Mouse (Mus musculus): ENCODE results near the gene Satb1. TPM values are rescaled to one million over a fixed set of nuclear protein-coding genes. Genes with fewer than 3 reads are reported as not detected.

Satb1 gene
- polyA plus RNA-seq, 1 experiment, result not detected

- TF ChIP-seq GATA1 (IDR thresholded peaks at IDR 0.05; ENCODE audit: low read length), result no peak
Measured at GRCm38 (mm10) chr17:51800208-51800607, 32.9 kb downstream of the Satb1 start.

- TF ChIP-seq GATA1 (IDR thresholded peaks at IDR 0.05; ENCODE audit: low read length), result no peak
Measured at GRCm38 (mm10) chr17:51796459-51796858, 36.6 kb downstream of the Satb1 start.

DNA sequence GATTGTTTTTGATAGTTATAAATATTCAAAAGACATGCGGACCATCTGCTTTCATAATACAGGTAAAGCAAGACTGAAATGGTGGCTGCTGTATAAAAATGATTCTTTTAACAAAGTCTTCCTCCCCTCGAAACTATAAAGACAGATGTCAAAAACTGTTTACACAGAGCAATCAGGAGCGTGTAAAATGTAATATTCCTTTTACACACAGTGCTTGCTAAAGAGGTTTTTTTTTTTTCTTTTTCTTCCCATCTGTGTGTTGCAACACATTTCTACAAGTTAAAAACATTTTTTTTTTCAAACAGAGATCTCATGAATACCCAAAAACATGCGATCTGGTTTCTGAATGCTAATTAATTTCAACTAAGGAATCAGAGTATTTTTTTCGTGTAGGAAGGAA is 41.9 kb downstream of the Satb1 start:
- TF ChIP-seq GATA1 (IDR thresholded peaks at IDR 0.05; ENCODE audit: low read length), result no peak

DNA sequence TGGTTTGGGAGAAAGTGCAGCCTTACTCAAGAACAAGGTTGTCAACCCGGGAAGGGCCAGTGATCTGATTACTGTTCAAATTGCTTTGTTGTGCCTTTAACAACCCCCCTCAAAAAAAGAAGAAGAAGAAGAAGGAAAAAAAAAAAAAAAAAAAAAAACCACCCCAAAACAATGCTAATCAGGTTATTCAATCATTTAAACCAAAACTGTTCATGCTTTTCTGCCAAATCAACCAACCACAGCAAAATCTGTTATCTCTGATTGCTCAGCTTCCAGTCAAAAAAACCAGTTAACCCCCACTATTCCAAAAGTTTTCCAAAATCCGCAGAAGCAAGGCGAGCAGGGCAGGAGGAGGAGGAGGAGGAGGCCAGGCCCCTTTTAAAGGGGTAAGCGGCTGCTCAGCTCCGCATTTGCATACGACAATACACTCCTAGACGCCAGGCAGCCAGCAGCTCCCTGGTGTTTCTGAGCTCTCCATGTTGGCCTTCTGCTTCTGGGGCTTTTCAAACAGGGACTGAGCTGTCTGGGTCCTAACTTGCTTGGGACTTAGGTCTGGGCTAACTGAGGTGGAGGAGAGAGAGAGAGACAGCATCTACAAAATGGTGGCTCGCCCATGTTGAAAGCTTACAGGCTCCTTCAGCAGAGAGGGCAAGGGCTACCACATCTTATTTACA is 42.6 kb downstream of the Satb1 start:
- TF ChIP-seq GATA1 (IDR thresholded peaks at IDR 0.05; ENCODE audit: low read length), result no peak

DNA sequence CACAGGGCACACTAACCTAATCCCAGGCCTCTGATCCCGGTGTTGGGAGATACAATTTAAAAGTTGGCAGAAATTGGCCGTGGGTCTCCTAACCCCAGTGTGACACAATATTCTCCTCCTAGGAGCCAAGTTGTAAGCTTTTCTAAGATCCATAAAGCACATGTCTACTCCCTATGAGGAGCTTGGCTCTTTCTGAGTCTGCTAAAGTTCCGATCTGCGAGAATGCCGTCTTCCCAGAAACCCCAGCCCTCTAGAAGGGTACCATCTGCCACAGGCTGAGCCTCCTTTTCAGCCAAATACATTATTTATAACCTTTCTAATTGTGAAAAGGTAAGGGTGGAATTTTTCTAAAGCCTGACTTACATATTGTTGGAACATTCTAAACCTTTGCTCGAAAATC is 43.3 kb downstream of the Satb1 start:
- no peak for TF ChIP-seq GATA1 (IDR thresholded peaks at IDR 0.05; ENCODE audit: low read length)

GRCm38 (mm10) chr17:51789098-51789497 is 44.0 kb downstream of the Satb1 start:
- no peak for TF ChIP-seq GATA1 (IDR thresholded peaks at IDR 0.05; ENCODE audit: low read length)

DNA sequence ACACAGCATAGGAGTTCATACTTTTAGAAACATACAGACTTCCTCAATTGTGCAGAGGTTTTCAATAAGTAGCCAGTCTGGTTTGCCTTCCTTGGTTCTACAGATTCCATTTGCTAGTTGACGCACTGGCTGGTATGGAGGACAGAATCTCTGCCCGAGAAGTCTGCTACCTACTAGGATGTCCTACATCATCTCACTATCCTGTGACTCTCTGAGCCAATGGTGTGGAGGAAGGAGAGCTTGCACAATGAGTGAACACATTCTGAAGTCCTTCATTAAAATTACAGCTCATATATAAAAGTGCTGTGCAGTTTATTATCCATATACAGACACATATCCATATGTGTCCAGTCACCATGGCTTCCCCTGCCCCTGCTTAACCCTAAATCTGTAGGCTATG is 45.1 kb downstream of the Satb1 start:
- no peak for TF ChIP-seq GATA1 (IDR thresholded peaks at IDR 0.05; ENCODE audit: low read length)

GRCm38 (mm10) chr17:51786050-51786449 is 47.0 kb downstream of the Satb1 start:
- no peak for TF ChIP-seq GATA1 (IDR thresholded peaks at IDR 0.05; ENCODE audit: low read length)

DNA sequence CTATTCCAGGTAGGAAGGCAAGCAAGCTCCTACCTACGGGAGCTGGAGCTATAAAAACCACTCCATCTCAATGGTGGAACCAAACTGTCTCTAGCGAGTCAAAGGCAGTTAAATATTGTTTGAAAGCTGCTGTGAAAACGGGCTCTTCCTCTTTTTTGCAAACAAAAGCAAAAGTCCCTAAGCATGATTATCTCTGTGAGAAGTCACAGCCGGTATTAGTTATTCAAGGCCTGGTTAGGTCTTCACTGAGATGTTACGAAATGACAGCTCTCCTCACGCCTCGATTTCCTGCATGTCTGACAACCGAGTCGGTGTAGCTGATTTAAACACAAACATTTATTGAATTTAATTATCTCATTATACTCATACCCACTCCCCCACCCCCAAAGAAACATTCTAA is 48.2 kb downstream of the Satb1 start:
- no peak for TF ChIP-seq GATA1 (IDR thresholded peaks at IDR 0.05; ENCODE audit: low read length)

GRCm38 (mm10) chr17:51783591-51784279 is 49.4 kb downstream of the Satb1 start:
- no peak for TF ChIP-seq GATA1 (IDR thresholded peaks at IDR 0.05; ENCODE audit: low read length)

- TF ChIP-seq GATA1 (IDR thresholded peaks at IDR 0.05; ENCODE audit: low read length), result no peak
Measured at GRCm38 (mm10) chr17:51780036-51780435, 53.1 kb downstream of the Satb1 start.

GRCm38 (mm10) chr17:51778961-51779360 is 54.1 kb downstream of the Satb1 start:
- TF ChIP-seq GATA1 (IDR thresholded peaks at IDR 0.05; ENCODE audit: low read length), result no peak

GRCm38 (mm10) chr17:51777813-51778212 is 55.3 kb downstream of the Satb1 start:
- no peak for TF ChIP-seq GATA1 (IDR thresholded peaks at IDR 0.05; ENCODE audit: low read length)

DNA sequence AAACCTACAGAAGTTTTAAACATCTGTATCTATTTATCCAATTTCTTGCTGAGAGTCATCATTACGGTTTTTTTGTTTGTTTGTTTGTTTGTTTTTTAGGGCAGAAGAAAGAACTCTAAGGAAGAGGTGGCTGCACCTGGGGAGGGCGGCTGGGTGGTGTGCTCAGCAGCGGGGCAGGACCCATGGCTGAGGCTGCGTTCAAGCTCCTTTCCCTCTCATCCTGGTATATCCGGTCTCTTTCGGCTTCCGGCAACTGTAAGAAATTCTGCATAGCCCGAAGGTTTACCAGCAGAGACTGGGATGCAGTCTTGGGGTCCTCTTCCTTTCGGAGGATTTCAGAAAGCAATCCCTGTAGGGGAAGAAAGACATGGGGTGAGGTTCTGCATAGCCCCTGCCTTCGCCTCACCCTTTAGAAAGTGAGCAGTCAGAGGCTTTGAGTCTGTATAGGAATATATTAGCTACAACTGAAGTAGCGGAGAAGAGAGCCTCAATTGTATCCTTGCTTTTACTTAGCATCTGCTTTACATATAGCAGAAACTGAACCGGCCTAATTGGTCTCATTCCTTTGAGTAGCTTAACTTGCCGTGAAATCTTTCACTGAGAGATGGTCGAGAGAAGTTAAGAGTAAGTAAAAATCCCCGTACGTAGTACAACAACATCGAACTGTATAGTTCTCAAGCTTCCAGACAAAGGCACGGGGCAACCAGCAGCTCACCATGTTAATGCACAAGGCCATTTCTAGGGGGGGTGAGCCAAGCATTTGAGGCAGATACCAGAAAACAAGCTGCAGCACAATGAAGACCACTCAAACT is 57.8 kb downstream of the Satb1 start:
- TF ChIP-seq GATA1 (IDR thresholded peaks at IDR 0.05; ENCODE audit: low read length), result no peak

DNA sequence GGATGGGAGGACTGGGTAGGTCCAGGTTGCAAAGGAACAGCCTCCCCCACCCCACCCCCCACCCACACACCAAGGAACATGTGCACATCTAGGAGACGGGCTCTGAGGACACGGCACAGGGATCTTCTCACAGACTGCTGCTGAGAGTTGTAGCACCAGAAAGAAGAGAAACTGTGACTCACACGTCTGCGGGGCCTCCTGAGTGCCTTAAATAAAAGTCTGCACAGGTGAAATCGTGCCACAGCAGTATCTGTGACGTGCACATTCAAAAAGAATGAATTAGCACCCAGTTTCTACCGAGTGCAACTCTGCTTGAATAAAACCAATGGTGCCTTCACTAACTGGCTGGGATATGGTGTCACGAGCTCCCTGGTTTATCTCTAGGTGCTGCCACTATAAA is 69.5 kb downstream of the Satb1 start:
- no peak for TF ChIP-seq GATA1 (IDR thresholded peaks at IDR 0.05; ENCODE audit: low read length)

GRCm38 (mm10) chr17:51762503-51762902 is 70.6 kb downstream of the Satb1 start:
- no peak for TF ChIP-seq GATA1 (IDR thresholded peaks at IDR 0.05; ENCODE audit: low read length)

Measured in G1E-ER4 (cell line).